Mouse (Mus musculus) Muller cell, postnatal 12 days (primary cell): ENCODE results near the gene Opcml.

Experiments used
- DNase-seq: peaks from one replicate; pipeline ENCODE4 v3.0.0-alpha.2; 2015; ENCODE audit errors: inconsistent ontology term

The Opcml gene

DNA sequence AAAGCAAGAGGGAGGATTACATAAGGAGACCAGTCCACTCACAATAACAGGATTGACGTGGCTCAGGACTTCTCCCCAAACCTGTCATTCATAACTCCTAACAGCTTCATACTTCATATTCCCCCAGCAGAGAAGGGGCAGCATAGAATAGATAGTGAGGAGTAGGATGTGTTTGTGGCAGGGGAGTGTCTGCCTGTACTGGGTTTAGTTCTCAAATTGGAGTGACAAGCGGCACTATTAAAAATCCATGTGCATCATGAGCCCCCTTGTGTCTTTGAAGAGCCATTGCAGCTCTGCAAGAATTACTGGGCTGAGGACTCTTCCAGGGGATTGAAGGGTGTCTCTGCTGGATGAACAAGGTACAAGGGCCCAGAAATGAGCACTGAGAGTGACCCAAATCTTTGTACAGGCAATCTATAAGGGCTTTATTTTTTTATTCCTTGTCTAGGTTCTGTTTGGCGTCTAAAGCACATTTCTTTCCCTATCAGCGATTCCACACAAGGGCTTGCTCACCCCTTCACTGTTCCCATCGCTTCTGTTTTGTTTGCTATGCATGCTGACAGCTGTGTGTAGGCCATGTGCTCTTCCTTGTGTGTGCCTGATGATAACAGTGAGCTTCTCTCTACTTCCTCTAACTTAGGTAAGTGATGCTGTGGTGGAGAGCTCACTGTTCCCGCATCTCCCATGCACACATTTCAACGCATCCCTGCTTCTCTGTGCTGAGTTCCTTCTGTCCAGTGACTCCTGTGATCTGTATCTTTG lies 457.3 kb downstream of the Opcml start:
- peak; percentile 32 for DNase-seq

DNA sequence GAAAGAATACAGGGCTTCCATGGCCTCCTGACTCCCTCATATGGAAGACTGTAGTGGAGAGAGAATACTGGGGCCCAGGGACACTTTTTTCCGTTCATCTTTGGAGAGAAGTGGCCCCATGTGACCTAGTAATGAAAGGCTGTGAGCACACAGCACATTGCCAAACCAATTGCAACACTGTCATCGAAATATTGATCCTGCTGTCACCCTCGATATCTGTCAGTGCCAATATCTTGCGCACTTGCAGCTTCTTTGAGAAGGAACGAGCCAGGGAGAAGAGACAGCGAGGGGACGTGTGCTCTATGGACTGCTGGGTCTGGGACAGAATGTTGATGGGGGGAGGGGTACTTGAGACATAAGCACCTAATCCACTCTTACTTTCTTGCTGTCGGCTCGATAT lies 460.8 kb downstream of the Opcml start:
- DNase-seq = no peak

DNA sequence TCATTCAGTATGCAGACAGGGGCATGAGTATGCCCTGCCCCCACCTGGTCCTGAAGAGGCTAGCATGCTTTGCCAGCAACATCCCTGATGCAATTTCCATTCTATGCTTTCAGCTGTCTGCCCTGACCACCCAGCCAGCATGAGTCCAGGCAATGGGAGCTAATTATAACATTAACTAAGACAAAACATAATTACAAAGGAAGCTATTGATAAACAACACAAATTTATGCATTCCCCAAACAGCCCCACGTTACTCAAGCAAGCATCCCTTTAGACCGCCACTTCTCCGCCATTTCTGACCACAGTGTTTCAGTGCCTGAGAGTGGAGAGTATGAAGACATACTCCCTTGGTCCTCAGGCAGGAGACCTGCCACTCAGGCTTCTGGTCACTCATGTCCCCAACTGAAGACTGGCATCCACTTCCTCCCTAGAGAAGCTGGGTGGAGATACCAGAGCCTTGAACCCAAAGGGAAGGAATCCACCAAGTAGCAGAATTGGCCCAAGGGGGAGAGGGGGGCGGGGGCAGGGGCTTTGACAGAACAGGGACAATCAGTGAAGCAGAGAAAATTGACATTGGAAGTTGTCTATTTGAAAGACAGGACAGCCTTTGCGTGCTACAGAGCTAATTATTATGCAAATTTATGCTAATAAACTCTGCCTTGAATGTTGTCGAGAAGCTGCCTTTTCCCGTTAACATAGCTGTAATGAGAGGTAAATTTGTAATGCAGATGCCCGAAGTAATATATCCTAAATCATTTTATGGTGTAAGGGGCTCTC lies 464.7 kb downstream of the Opcml start:
- no peak for DNase-seq

DNA sequence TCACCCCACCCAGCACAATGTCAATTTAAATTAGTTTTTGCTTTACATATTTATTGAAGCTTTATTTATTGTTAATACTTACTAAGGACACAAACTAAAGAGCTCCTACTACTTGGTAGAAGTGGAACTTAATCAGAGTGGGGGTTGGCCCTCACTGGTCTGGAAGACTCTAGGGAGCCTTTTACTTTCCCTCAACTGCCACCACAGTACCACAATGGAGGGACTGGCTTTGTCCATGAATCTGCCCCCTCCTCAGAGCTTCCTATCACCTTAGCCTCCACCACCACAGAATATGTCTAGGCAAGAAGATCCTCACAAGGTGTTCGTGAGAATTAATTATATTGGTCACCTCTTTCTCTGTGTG lies 465.3 kb downstream of the Opcml start:
- no peak for DNase-seq

DNA sequence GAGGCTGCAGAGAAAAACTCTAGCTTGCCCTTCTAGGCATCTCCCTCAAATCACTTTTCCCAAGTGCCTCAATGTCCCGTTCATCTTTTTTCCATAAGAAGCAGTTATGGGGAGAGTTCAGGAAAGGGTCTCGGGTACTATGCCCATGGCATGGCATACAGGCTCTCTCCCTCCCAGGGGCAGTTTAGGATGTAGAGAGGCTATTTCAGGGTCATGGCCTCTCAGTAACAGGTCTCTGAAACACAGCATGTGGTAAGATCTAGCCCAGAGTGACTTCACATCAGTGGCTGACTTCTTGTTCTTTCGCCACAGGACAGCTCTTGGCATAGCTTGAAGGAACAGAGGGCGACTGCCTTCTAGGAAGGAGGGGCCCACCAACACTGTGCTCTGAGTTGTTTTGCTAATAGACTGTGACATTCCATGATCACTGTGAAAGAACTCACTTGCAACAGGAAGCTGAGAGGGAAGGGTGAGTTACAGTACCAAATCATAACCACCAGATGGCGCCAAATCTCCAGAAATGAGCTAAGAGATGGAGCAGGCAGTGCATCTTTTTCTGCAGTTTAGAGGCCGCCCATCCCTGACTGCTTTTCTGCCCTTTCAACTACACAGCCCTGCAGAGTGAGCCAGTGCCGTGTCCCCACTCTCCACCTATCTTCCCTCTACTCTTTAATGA lies 470.6 kb downstream of the Opcml start:
- peak; percentile 53 for DNase-seq

DNA sequence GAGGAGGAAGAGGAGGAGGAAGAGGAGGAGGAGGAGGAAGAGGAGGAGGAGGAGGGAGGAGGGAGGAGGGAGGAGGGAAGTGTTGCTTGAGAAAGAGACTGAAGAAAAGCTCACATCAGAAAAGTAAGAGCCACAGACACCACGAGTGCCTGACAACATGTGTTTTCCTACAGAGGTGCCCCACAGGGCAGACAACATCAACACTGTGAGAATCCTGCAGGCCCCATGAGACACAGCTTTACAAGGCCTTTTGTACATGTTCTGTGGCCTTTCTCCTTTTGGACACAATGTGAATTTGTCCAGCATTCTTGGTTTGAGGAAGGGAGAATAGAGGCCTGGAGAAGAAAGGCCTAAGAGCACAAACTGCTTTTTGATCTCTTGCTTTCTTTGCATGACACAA lies 471.4 kb downstream of the Opcml start:
- no peak for DNase-seq

DNA sequence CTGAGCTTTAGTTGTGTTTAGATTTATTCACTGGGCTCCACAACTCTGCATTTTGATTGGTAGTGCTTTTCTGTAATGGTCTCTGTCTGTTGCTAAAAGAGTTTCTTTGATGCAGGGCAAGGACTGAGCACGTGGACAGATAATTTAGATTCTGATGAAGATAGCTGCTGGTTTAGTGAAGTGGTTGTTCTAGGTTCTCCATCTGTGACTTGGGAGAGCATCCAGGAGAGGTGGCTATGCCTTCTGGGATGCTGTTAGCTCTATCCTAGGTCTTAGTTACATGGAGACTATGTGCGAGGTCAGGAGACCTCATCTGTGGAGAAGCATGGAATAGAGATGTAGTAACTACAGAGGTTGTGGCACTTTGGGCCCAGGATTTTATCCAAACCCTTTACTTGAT lies 472.3 kb downstream of the Opcml start:
- DNase-seq = no peak

DNA sequence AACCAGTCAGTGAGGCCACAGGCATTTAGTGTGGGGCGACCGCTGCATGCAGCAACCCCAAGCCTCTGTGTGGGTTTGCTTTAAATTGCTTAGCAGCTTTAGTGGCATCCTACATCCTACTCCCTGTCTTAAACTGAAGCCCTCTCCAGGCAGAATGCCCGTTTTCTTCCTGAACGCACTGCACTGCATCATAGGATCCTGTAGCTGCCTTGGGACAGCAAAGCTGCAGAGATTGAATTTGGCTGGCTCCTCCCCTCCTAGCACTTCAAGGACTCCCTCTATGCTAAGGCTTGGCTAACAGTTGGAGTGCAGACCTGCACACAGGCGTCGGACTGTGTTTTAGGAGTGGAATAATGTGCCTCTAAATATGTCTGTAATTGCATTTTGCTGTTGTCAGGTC lies 474.2 kb downstream of the Opcml start:
- DNase-seq = no peak

DNA sequence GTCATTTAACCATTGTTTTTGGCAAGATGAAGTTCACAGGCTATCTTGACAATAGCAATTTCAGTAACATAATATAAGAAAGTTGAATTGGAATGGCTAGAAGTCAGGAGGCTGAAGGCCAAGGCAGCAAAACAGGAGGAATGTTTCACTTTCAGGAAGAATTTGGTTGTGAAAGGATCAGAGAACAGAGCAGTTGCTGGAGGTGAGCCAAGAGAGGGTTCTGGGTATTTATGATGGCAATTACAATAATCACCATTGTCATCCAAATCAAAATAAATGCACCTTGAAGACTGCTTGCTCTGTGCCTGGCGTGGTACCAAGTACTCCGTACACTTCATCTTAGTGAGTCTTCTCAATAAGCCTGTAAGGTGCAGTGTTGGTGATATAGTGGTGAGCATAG lies 483.2 kb downstream of the Opcml start:
- peak; percentile 6 for DNase-seq

DNA sequence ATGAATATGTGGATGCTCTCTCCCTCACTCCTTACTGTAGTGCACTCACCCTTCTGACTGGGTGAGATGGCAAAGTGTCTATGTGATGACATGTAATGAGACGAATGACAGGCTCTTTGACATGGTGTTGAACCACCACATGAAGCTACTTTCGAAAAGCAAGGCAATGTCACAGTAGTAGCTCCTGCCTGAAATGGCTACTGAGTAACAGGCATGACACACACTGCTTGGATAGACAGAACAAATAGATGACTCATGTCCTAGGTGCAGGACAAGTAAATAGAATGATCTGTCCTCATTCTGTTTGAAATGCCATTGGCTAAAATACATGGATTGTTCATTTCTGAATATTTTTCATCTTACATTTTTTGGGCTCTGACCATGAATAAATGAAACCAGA lies 488.0 kb downstream of the Opcml start:
- peak; percentile 14 for DNase-seq

DNA sequence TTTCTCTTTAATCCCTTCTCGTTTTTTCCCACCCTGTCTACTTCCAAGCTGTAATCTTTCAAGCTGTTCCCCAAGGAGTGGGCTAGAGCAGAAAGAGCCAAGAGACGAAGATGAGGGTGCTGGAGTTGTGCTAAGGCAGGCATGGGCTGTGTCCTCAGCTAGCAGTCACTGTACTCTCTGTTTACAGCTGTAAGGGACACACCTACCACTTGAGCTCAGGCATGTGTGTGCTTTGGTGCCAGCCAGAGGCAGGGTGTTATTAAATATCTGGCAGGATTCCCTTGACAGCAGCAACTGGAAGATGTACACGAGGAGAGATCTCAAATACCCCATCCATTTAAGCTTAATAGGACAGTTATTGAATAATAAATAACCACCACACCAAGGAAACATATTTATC lies 490.4 kb downstream of the Opcml start:
- no peak for DNase-seq

DNA sequence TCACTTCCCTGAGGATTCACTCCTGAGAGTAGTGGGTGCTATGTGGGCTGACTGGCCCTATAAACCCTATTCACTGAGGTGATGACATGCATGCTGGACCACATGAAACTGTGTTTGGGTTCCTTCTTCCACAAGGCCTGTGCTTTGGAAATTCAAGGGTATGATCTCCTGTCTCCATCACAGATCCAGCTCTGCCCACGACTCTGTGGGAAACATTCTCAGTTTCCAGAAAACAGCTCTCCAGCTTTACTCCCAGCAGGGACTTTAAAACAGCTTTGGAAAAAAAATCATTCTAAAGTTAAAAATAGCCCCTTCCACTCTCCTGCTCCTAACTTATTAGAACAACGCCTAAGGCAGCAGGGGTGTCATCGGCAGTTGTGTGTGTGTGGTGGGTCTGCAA lies 491.0 kb downstream of the Opcml start:
- DNase-seq = no peak

DNA sequence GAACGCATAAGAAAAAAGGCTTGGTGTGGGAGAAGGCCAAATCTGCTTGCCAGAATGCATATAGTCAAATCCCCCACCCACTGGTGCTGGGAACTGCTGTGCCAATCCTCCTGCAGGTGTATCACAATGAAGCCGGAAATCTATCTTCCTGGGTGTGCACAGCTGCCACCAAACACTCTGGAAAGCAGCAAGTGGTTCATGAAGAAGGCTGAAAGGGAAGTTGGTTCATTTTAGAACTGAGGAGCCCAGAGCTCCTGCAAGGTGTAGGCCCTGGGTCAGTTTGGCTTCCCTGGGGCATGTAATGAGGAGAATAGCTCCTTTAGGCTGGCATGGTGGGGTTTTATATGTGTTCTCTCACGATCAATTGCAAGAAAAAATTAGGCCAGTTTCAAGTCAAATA lies 494.4 kb downstream of the Opcml start:
- DNase-seq = no peak

DNA sequence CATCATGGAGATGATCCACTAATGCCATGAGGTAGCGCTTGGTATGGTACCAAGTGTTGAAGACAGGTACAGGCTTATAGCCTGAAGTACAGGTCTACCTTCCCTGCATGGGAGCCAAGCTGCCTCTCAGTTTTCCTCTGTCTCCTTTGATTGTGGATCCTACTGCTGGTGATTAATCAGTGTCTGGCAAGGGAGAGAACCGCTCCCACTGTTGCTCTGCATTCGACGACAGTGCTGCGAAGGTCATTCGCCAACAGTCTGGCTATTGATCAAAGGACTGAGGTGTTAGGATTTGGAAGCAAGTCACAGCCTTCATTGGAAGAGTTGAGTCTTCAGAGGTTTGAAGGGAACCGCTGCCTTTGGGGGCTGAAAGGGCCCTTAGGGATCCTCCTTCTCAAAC lies 495.8 kb downstream of the Opcml start:
- DNase-seq = no peak

DNA sequence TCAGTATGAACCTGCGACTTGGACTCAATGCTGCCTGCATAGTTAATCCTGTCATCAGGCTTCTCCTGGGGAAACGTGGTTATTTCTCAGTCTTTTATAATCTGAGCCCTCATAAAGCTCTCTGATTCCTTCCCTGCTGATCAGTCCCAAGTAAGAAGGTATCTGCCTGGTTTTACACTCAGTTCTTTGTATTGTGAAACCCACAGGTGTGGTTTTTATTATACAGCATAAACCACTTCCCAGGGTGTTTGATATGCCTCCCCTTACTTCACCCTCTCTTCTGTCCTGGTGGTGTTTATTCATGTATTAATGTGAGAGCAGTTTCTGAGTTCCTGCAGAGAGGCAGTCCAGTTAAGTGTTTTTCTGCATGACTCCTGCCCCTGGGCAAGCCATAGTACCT lies 496.9 kb downstream of the Opcml start:
- DNase-seq = no peak

DNA sequence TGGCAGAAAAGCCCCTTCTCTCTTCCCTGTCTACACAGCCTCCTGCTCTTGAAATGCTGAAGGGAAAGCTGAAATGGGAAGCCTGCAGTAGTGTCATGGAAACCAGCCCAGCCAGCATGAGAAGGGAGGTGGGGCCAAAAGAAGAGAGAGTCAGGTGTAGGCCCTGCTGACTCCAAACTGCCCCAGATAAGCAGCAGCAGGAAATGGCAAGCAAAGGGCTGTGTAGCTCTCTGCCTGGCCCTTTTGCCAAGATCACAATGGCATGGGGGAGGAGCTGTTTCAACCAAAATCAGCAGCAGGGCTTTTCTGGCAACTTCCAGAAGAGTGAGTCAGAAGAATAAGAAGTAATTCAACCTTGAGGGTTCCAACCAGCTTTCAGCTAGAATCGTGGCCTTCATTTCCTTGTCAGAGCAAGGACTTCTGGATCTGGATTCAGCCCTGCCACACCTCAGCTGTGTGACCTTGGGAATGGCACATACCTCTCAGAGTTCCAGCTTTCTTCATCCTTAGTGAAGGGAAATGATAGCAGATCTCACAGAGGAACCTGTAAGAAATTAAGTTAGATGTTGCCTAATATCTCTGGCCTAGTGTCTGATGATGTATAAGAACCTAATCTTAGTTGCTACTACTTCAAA lies 499.2 kb downstream of the Opcml start:
- peak; percentile 67 for DNase-seq

DNA sequence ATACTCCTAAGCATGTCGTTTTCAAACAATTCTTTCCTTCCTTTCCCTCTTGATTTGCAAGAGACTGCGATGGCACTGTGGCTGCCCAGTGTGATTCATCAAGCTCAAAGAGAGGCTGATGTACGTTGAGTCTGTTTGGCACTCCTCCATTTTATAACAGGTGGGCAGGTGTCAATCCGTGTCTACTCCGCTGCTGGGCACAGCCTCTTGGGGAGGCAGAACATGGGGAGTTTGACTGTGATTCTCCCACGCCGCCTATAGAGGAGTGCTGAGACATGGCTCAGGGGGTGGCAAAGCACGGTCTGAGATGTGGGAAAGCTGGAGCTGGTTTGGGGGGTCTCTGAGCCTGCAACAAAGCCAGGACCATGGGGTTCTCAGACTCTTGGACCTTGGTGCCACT lies 513.1 kb downstream of the Opcml start:
- no peak for DNase-seq

DNA sequence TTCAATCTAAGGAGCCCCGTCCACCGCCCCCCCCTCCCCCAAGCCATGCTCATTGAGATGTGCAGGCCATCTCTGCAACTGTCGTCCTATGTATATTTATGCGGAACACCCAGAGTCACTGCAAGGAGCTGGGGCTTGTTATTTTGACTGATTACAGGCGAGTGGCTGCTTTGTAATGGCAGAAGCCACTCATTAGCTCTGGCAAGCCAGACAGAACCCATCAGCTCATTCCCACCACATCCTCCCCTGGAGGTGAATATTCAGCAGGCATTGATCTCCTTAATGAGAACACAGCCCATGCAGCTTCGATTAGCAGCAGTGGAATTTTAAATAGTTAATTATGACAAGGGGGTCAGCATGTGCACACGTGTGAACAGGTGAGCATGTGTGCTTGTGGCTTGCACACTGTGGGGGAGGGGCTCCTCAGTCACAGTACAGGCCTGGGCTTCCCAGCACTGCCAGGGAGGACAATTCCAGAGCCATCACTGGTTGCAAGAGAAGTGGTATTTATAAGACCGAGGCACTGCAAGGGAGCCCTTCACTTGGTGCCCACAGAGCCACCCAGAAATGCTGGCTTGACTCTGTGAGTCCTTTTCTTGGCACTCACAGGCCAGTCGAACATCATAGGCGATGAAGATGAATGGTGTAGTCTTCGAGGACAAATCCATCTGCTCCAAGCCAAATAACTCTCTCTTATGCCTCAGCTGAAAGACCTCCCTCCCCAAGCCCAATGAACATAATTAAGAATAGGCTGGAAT lies 516.0 kb downstream of the Opcml start:
- peak; percentile 74 for DNase-seq

DNA sequence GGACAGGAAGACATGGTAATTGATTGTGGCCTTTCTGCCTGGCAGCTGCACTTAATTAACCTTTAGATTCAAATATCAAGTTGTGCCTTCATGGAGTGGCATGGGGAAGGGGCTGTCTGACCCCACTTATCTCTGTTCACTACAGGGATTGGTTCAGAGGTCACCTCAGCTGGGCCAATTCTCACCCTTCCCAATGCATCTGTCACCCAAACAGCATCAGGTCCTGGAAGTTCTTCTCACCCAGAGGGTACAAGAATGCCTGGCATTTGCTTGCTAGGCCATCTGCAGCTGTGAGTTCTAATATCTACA lies 516.5 kb downstream of the Opcml start:
- DNase-seq = peak; percentile 74

DNA sequence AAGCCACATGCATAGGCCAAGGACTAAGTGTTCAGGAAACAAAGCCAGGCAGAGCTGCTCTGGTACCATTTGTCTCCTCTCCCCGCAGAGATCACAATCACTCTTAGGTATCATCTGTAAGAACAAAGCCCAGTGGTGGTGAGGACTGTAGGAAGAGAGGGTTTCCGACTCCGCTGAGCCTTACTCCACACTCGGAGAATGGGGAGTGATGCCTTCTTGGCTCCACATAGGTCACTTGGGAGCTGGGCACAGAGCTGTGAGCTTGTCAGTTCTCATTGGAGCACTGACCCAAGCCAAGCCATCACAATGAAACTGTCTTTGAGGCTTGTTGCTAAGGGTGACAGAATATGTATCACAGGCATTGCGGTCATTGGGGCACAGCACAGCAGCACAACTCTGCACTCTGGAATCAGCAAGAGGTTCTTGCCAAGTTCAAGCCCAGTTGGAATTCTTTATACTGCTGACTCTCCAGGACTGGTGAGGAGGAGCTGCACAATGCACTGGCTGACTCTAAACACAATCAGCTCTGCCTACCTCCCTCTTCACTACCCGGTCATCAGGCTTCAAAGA lies 517.0 kb downstream of the Opcml start:
- peak; percentile 77 for DNase-seq

DNA sequence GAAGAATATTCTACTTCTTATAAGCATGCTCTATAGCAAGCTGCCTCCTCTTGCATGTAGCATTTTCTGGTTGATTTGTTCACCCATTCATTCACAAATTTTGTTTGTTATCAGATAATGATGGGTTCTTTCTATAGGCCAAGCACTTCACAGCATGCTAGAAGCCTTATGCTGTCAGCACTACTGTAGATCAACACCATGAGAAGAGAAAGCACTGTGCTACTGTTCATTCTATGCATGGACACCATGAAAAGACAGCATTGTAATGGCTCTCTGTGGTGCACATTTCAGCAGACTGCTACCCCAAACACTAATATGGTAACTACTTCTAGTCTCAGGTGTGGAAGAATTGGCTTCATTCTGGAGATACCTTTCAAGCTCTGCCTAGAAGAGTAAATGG lies 527.3 kb downstream of the Opcml start:
- DNase-seq = no peak
